Mouse (Mus musculus) heart, embryonic 11.5 days (tissue): ENCODE measurements around the gene Ppp1r1a. TPM values are rescaled to one million over a fixed set of nuclear protein-coding genes. Genes with fewer than 3 reads are reported as not detected.

Experiments
- ATAC-seq: fragments of 200-750 bp; cut with Nextera tagmentation; replicated peaks from 2 replicates; pipeline ENCODE4 v1.8.0; 2017; ENCODE audit warnings: moderate library complexity; ENCODE audit not compliant: insufficient number of reproducible peaks, low FRiP score, low TSS enrichment
- H3K27ac ChIP-seq: fragments of 300-500 bp; sonication (generic); 2 replicates; pipeline ENCODE4 v1.5.1; 2014; ENCODE audit warnings: mild to moderate bottlenecking, low read depth, low read length
- H3K27me3 ChIP-seq: fragments of 300-500 bp; sonication (generic); 2 replicates; pipeline ENCODE4 v1.6.1; 2014; ENCODE audit warnings: mild to moderate bottlenecking, low read length, mixed read lengths; ENCODE audit not compliant: control insufficient read depth, insufficient read depth
- H3K36me3 ChIP-seq: fragments of 300-500 bp; sonication (generic); 2 replicates; pipeline ENCODE4 v1.6.1; 2014; ENCODE audit warnings: mild to moderate bottlenecking, low read length, moderate library complexity, mixed read lengths; ENCODE audit not compliant: control insufficient read depth, insufficient read depth
- H3K4me1 ChIP-seq: fragments of 300-500 bp; sonication (generic); 2 replicates; pipeline ENCODE4 v1.6.1; 2014; ENCODE audit warnings: low read length; ENCODE audit not compliant: control insufficient read depth, insufficient read depth
- H3K4me2 ChIP-seq: fragments of 300-500 bp; sonication (generic); 2 replicates; pipeline ENCODE4 v1.6.1; 2014; ENCODE audit warnings: mild to moderate bottlenecking, moderate library complexity
- H3K4me3 ChIP-seq: fragments of 300-500 bp; sonication (generic); 2 replicates; pipeline ENCODE4 v1.5.1; 2014; ENCODE audit warnings: low read depth, low read length
- H3K9ac ChIP-seq: fragments of 300-500 bp; sonication (generic); 2 replicates; pipeline ENCODE4 v1.6.1; 2014; ENCODE audit warnings: mild to moderate bottlenecking, low read depth, low read length, moderate library complexity
- H3K9me3 ChIP-seq: fragments of 300-500 bp; sonication (generic); replicated peaks from 2 replicates; pipeline ENCODE4 v1.6.1; 2016; ENCODE audit warnings: low read length; ENCODE audit not compliant: control insufficient read depth
- WGBS: fragments of 180-500 bp; shearing (Covaris S2); extraction: QIAGEN DNeasy Blood & Tissue Kit; methylation state at CpG from one replicate; pipeline ENCODE4 v1.1.7; 2014; ENCODE audit not compliant: insufficient replicate concordance; 5-methylcytosine and 5-hydroxymethylcytosine counted together
- polyA plus RNA-seq: library from polyadenylated mRNA; unstranded; fragments of >200 nt; fragmentation: Nextera tagmentation; extraction: Ambion mirVana; gene quantifications from 2 replicates; pipeline ENCODE4 v1.2.1, GENCODE M21; 2014

The Ppp1r1a gene
- polyA plus RNA-seq, 1 experiment from 2014 or later: 82.6 TPM

- H3K4me2 ChIP-seq: no peak overlapping the region
- 58% methylated on average over 3 of the region's 3 CpGs for WGBS
- no peak overlapping the region for H3K27ac ChIP-seq
- H3K36me3 ChIP-seq: no peaks in the 10 kb centered on the region
- no peaks in the 10 kb centered on the region for H3K27me3 ChIP-seq
- H3K4me3 ChIP-seq: no peak overlapping the region
- ATAC-seq: no peak
- no peak overlapping the region for H3K9ac ChIP-seq
- H3K9me3 ChIP-seq: no peaks in the 10 kb centered on the region
- peaks cover 10% of the 10 kb centered on the region; the same call in 1 of the 2 replicates for H3K4me1 ChIP-seq
Observed at GRCm38 (mm10) chr15:103522458-103523099, 15.2 kb downstream of the Ppp1r1a start.

DNA sequence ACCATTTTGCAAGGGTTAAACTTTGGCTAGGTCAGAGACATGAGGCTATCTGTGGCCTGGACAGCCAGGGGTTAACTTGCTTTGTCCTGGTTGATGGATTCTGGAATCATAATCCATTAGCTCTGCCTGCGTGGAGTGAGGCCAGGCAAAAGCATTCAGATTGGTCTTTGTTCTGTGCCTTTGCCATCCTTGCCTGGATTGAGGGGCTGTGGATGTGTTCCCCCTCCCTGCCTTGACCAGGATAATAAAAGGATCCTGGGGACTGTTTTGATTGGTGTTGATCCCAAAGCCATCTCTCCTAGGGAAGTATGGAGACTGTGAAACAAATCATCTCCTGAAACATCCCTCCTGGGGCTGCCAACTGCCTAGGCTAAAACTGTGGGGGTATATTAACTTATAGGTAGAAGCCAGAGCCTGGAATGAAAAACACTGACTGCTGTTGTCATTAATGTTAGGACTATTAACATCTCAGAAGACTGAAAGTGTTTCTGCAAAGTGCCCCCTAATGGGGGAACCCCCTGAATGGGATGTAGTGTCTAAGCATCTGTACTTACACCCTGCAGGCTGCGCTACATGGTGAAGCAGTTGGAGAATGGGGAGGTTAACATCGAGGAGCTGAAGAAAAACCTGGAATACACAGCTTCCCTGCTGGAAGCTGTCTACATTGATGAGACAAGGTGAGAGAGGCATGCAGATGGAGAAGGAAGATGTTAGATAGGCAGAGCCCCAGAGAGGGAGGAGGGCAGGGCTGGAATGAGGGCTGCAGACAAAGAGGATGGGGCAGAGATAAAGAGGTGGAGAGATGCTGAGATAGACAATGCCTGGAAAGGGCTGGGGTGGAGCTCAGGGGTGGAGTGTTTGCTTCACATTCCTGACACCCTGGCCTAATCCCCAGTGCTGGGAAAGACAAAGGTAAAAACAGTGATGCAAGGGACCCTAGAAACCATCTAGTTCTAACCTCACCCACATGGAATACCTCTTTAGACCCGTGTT lies 18.1 kb downstream of the Ppp1r1a start:
- H3K27ac ChIP-seq: no peak overlapping the region
- no peak overlapping the region for H3K4me3 ChIP-seq
- peaks cover 16% of the 10 kb centered on the region for H3K4me1 ChIP-seq
- no peak overlapping the region for H3K9ac ChIP-seq
- no peak overlapping the region for H3K4me2 ChIP-seq
- no peaks in the 10 kb centered on the region for H3K9me3 ChIP-seq
- no peaks in the 10 kb centered on the region for H3K36me3 ChIP-seq
- H3K27me3 ChIP-seq: no peaks in the 10 kb centered on the region
- ATAC-seq: no peak
- WGBS: 26% methylated on average over 4 of the region's 4 CpGs

DNA sequence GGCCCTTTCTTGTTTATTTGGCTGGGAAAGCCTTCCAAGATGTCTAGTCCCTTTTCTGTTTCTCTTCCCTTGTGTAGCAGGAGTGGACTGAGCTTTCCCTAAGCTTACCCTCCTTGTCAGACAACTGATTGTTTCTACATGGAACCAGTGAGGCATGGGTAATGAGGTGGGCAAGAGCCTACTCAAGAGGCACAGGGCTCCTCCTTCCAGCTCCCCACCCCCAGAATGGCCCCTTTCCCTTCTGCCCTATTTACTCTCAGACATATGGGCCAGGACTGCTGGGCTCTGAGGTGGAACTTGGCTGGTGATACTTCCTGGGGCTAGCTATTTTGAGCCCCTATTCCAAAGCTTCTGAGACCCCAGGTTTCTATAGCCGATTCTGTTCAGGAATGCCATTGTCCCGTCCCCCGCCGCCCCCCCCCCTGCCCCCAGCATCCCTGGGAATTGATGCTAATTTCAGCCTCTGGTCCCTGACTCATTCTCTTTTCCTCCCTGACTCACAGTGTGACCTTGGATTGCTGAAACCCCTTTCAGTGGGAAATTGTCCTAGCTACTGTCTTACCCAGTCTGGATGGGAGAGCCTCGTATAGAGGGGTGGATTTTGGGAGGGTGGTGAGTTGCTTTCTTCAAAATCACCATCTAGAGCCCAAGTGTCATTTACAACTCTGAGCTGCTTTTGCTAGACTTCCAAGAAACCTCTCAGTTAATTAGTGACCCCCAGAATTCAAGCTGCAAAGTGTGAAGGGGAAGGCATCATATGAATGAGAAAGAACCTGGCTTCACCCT lies 19.0 kb downstream of the Ppp1r1a start:
- no peak overlapping the region for H3K4me3 ChIP-seq
- H3K4me1 ChIP-seq: peaks cover 18% of the 10 kb centered on the region
- WGBS: 12% methylated on average over 5 of the region's 5 CpGs
- H3K9ac ChIP-seq: no peak overlapping the region
- H3K27ac ChIP-seq: no peak overlapping the region
- H3K36me3 ChIP-seq: no peaks in the 10 kb centered on the region
- ATAC-seq: no peak
- no peaks in the 10 kb centered on the region for H3K9me3 ChIP-seq
- H3K4me2 ChIP-seq: no peak overlapping the region; the same call in 1 of the 2 replicates
- no peaks in the 10 kb centered on the region for H3K27me3 ChIP-seq

GRCm38 (mm10) chr15:103514914-103515313 lies 22.9 kb downstream of the Ppp1r1a start:
- Histone ChIP-seq H3K9ac (peak overlapping the region; percentile 52; the same call in 1 of the 2 replicates), H3K27me3 (no peaks in the 10 kb centered on the region), H3K9me3 (no peaks in the 10 kb centered on the region), H3K36me3 (no peaks in the 10 kb centered on the region), H3K4me1 (peaks cover 21% of the 10 kb centered on the region), H3K27ac (0 out of 2 replicates have a peak overlapping the region, but pooled peaks have one; percentile 11), H3K4me3 (peak overlapping the region; percentile 2; the same call in 1 of the 2 replicates), H3K4me2 (peak overlapping the region; percentile 67)
- WGBS: 21% methylated on average over 3 of the region's 3 CpGs
- ATAC-seq: no peak

GRCm38 (mm10) chr15:103514119-103514518 lies 23.7 kb downstream of the Ppp1r1a start:
- H3K9me3 ChIP-seq: no peaks in the 10 kb centered on the region
- no peak overlapping the region for H3K27ac ChIP-seq
- peak; percentile 91 for ATAC-seq
- peak overlapping the region; percentile 67 for H3K4me2 ChIP-seq
- H3K36me3 ChIP-seq: no peaks in the 10 kb centered on the region
- no peaks in the 10 kb centered on the region for H3K27me3 ChIP-seq
- peak overlapping the region; percentile 63 for H3K9ac ChIP-seq
- 3% methylated on average over 10 of the region's 10 CpGs for WGBS
- H3K4me3 ChIP-seq: peak overlapping the region; percentile 36
- H3K4me1 ChIP-seq: peaks cover 17% of the 10 kb centered on the region

DNA sequence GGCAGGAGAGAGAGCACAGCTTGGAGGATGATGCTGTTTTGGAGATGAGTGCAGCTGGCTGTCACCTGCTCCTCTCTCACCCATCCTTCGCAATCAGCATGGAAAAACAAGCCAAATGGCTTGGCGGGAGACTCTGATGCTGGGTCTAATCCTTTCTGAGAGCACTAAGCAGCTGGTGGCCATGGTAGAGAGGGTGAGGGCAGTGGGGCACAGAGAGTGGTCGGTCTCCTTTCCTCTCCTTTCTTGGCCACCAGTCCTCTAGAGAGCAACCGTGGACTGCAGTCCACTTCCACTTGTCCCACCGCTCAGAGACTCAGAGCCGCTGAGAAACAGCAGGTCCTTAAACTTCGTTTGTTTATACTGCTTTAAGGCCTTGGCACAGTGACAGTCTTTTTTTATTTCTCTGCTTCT lies 24.2 kb downstream of the Ppp1r1a start:
- Histone ChIP-seq H3K4me1 (peaks cover 12% of the 10 kb centered on the region), H3K27me3 (no peaks in the 10 kb centered on the region), H3K9me3 (no peaks in the 10 kb centered on the region), H3K4me3 (peak overlapping the region; percentile 36), H3K4me2 (peak overlapping the region; percentile 67), H3K36me3 (no peaks in the 10 kb centered on the region), H3K9ac (peak overlapping the region; percentile 63; the same call in 1 of the 2 replicates), H3K27ac (no peak overlapping the region)
- no peak for ATAC-seq
- 9% methylated on average over 7 of the region's 7 CpGs for WGBS

GRCm38 (mm10) chr15:103511652-103512051 lies 26.2 kb downstream of the Ppp1r1a start:
- Histone ChIP-seq H3K27ac (no peak overlapping the region), H3K4me2 (no peak overlapping the region), H3K9me3 (no peaks in the 10 kb centered on the region), H3K4me1 (peaks cover 11% of the 10 kb centered on the region), H3K4me3 (no peak overlapping the region), H3K27me3 (no peaks in the 10 kb centered on the region), H3K9ac (no peak overlapping the region), H3K36me3 (no peaks in the 10 kb centered on the region)
- ATAC-seq: no peak
- 54% methylated on average over 1 of the region's 1 CpGs for WGBS

- ATAC-seq: no peak
- 73% methylated on average over 3 of the region's 3 CpGs for WGBS
Observed at GRCm38 (mm10) chr15:103509317-103509716, 28.5 kb downstream of the Ppp1r1a start.

More at GRCm38 (mm10) chr15:103509317-103509716, 28.5 kb downstream of the Ppp1r1a start:
- Histone ChIP-seq H3K27me3 (peaks cover 11% of the 10 kb centered on the region), H3K4me3 (no peak overlapping the region), H3K4me2 (no peak overlapping the region), H3K36me3 (no peaks in the 10 kb centered on the region), H3K9me3 (no peaks in the 10 kb centered on the region), H3K27ac (no peak overlapping the region), H3K4me1 (peaks cover 3% of the 10 kb centered on the region; the same call in 1 of the 2 replicates), H3K9ac (no peak overlapping the region)
